Mouse (Mus musculus) 416B (cell line): ENCODE results near the gene Ier5l.
A peak's percentile ranks its signal among the peaks of the same experiment; 100 is the strongest.

ENCODE experiments used
- DNase-seq: peaks from one replicate; pipeline ENCODE4 v3.0.0; 2011; ENCODE audit warnings: low read depth

Gene Ier5l

GRCm38 (mm10) chr2:30441518-30442497, 32.2 kb downstream of the Ier5l start:
- peak; percentile 95 for DNase-seq

GRCm38 (mm10) chr2:30440701-30441517, 33.1 kb downstream of the Ier5l start:
- DNase-seq: peak; percentile 96

GRCm38 (mm10) chr2:30440211-30440700, 33.8 kb downstream of the Ier5l start:
- no peak for DNase-seq

- no peak for DNase-seq
Observed at GRCm38 (mm10) chr2:30439631-30440030, 34.4 kb downstream of the Ier5l start.

- DNase-seq: no peak
Observed at GRCm38 (mm10) chr2:30437791-30438190, 36.2 kb downstream of the Ier5l start.

- no peak for DNase-seq
Observed at GRCm38 (mm10) chr2:30436809-30437208, 37.2 kb downstream of the Ier5l start.

GRCm38 (mm10) chr2:30436156-30436545, 37.9 kb downstream of the Ier5l start:
- no peak for DNase-seq

- peak; percentile 81 for DNase-seq
Observed at GRCm38 (mm10) chr2:30435326-30436155, 38.5 kb downstream of the Ier5l start.

GRCm38 (mm10) chr2:30429156-30429555, 44.9 kb downstream of the Ier5l start:
- DNase-seq: peak; percentile 52
